Mouse (Mus musculus): ENCODE data around the gene Gm30083.

DNA sequence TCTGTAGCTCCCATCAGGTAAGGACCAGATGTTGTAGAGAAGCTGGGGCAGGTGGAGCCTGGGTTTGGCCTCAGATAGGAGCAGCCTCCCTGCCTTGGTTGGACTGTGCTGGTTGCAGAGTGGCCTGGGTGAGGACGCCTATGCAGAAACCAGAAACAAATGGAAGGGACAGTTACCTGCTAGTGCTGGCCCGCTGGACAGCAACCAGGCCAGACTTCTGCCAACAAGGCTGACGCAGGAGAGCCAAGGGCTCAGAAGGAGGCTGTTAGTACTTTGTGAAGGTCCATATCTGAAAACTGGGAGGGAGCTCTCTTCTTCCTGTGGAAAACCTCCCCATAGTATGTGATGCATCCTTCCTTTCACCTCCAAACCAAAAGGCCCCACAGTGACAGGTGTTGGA, 28.4 kb upstream of the Gm30083 start:
- TF ChIP-seq CTCF (IDR thresholded peaks at IDR 0.05; ENCODE audit: borderline replicate concordance, control insufficient read depth, extremely low read depth, insufficient read depth, low read length, poor library complexity) (no peak), POLR2A (IDR thresholded peaks at IDR 0.05; ENCODE audit: control insufficient read depth, extremely low read depth, insufficient read depth, low read length, poor library complexity) (no peak)

Data from thymus, adult 2 months (tissue).